Mouse (Mus musculus) limb, embryonic 14.5 days (tissue): ENCODE measurements around the gene Cdan1. TPM values are rescaled to one million over a fixed set of nuclear protein-coding genes. Genes with fewer than 3 reads are reported as not detected.

ENCODE experiments used
- ATAC-seq: fragments of 200-750 bp; cut with Nextera tagmentation; 2 replicates; pipeline ENCODE4 v1.8.0; 2017; ENCODE audit warnings: low read depth, moderate number of reproducible peaks, moderate TSS enrichment; ENCODE audit not compliant: low FRiP score
- DNase-seq: peaks from one replicate; pipeline ENCODE4 v3.0.0-alpha.2; 2015; ENCODE audit warnings: low spot score
- H3K27ac ChIP-seq: fragments of 300-500 bp; sonication (generic); replicated peaks from 2 replicates; pipeline ENCODE4 v1.5.1; 2014; ENCODE audit warnings: low read depth, mild to moderate bottlenecking, low read length, moderate library complexity, mixed read lengths
- H3K27me3 ChIP-seq: fragments of 300-500 bp; sonication (generic); 2 replicates; pipeline ENCODE4 v1.6.1; 2014; ENCODE audit warnings: low read length, mixed read lengths; ENCODE audit not compliant: control insufficient read depth, insufficient read depth
- H3K36me3 ChIP-seq: fragments of 300-500 bp; sonication (generic); 2 replicates; pipeline ENCODE4 v1.6.1; 2014; ENCODE audit warnings: mild to moderate bottlenecking, low read length, moderate library complexity, mixed read lengths; ENCODE audit not compliant: control insufficient read depth, insufficient read depth
- H3K4me1 ChIP-seq: fragments of 300-500 bp; sonication (generic); 2 replicates; pipeline ENCODE4 v1.6.1; 2014; ENCODE audit warnings: antibody characterized with exemption, low read length, mixed read lengths; ENCODE audit not compliant: control insufficient read depth, insufficient read depth
- H3K4me2 ChIP-seq: fragments of 300-500 bp; sonication (generic); replicated peaks from 2 replicates; pipeline ENCODE4 v1.6.1; 2014; ENCODE audit warnings: low read depth, mild to moderate bottlenecking, low read length, moderate library complexity; ENCODE audit not compliant: severe bottlenecking
- H3K4me3 ChIP-seq: fragments of 300-500 bp; sonication (generic); replicated peaks from 2 replicates; pipeline ENCODE4 v1.5.1; 2014; ENCODE audit warnings: low read length
- H3K9ac ChIP-seq: fragments of 300-500 bp; sonication (generic); 2 replicates; pipeline ENCODE4 v1.6.1; 2014; ENCODE audit warnings: mild to moderate bottlenecking, low read depth, low read length, moderate library complexity; ENCODE audit not compliant: severe bottlenecking
- H3K9me3 ChIP-seq: fragments of 300-500 bp; sonication (generic); 2 replicates; pipeline ENCODE4 v1.6.1; 2016; ENCODE audit warnings: low read length; ENCODE audit not compliant: control insufficient read depth
- POLR2A ChIP-seq: fragments of 200-500 bp; IDR thresholded peaks from 2 replicates; pipeline ENCODE4 v1.8.0; 2012; ENCODE audit warnings: inconsistent platforms, mild to moderate bottlenecking, moderate library complexity, borderline replicate concordance; ENCODE audit not compliant: insufficient read depth, insufficient read length; ENCODE audit errors: extremely low read depth
- WGBS: fragments of 180-500 bp; shearing (Covaris S2); extraction: QIAGEN DNeasy Blood & Tissue Kit; methylation state at CpG from one replicate; pipeline ENCODE4 v1.1.7; 2014; 5-methylcytosine and 5-hydroxymethylcytosine counted together
- polyA plus RNA-seq, 2 experiments: library from polyadenylated mRNA; depleted of rRNA in 1 of 2; stranded (reverse) in 1 of 2; unstranded in 1 of 2; fragments of >200 nt; fragmentation: Nextera tagmentation in 1 of 2; extraction: Ambion mirVana in 1 of 2; gene quantifications; 2 replicates each; pipeline versions ENCODE4 v1.2.1 to v1.2.3; 2012 to 2014

Cdan1 gene
- polyA plus RNA-seq, 2 experiments: 11.3 to 37.8 TPM

DNA sequence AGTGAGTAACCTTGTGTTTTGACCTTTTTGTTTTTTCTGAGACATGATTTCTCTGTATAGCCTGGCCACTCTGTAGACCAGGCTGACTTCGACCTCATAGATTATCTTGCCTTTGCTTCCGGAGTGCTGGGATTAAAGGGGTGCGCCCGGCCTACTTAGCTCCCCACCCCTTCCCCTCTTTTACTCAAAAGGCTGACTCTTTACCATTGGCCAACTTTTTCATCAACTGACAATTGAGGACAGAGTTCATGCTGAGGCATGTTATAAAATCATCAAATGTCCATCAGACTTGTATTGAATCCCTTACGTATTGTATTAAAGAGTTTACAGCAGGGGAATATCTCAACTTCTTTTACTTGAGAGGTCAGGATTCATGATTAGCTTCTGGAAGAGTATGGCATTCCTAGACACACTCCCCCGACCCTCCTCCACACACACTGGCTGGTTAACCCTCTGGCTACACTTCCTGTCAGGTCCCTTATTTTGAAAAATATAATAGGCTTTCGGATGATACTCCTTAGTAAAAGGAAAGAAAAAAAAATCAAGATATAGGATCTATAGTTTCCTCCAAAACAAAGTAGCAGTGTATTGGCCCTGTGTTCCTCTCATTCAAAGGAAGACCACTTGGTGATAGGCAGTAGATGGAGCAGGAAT is 117.9 kb downstream of the Cdan1 start:
- Histone ChIP-seq H3K4me2 (peak overlapping the region; percentile 96), H3K27ac (peak overlapping the region; percentile 89; the same call in 1 of the 2 replicates), H3K4me3 (peak overlapping the region; percentile 89), H3K4me1 (peaks cover 27% of the 10 kb centered on the region), H3K36me3 (peaks cover 21% of the 10 kb centered on the region), H3K27me3 (no peaks in the 10 kb centered on the region), H3K9ac (peak overlapping the region; percentile 86; the same call in 1 of the 2 replicates), H3K9me3 (no peaks in the 10 kb centered on the region)
- DNase-seq: no peak
- 49% methylated on average over 7 of the region's 7 CpGs for WGBS
- no peak for ATAC-seq
- TF ChIP-seq POLR2A: no peak

DNA sequence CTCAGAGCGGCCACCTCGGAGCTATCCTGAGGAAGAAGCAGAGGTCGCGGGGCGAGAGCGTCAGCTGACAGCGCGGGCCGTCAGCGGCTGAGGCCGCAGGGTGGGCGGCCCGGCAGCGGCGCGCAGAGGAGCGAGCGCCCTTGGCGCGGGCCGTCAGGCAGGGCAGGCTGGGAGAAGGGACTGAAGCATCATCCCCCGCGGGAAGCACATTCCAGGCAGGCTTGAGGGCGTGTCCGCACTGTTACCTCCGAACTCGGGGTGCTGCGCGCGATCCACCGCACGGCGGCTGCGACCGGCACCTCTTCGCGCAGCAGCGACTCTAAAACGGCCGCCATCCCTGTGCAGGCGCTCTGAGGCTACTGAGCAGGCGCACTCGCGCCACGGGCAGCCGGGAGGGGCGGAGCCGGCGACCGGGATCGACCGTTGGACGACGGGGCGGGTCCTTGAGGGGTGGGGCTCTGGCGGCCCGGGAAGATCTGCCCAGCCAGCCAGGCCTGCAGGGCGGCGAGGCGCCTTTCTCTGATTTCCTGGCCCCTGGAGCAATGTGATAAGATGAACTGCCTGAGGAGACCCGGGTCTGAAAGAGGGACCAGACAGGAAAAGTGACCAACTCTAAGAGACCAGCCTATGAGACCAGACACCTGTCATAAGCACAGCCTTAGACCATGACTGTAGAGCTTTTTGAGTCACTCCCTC is 118.6 kb downstream of the Cdan1 start:
- DNase-seq (peak; percentile 93), ATAC-seq (peak; percentile 98)

DNA sequence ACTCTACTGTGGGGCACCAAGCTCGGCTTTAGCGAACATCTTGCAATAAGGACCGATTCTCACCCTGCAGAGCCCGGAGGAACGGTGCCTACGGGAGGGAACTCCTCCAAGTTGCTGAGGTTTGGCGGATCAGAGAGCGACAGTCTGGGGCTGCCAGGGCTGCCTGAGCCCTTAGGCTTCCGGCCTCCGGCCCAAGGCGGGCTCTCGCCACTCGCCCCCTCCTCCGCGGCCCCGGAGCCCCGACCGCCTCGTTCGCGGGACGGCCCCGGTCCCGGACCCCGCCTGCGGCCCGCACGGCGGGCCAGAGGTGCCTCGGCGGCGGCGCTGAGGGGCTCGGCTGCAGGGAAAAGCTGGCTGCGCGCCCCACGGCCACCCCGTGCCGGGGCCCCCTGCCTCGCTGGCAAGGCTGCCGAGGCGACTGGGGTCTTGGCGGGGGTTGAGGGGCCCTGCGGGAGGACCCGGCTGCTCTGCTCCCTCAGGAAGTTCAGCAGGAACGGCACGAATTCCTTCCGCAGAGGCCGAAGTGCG is 119.2 kb downstream of the Cdan1 start:
- TF ChIP-seq POLR2A: no peak
- Histone ChIP-seq H3K4me1 (peaks cover 27% of the 10 kb centered on the region), H3K9ac (peak overlapping the region; percentile 86), H3K9me3 (no peaks in the 10 kb centered on the region), H3K27ac (peak overlapping the region; percentile 89), H3K36me3 (peaks cover 34% of the 10 kb centered on the region), H3K4me2 (peak overlapping the region; percentile 96), H3K27me3 (no peaks in the 10 kb centered on the region), H3K4me3 (peak overlapping the region; percentile 89)
- under 1% methylated on average over 31 of the region's 50 CpGs for WGBS
- no peak for DNase-seq
- no peak; the same call in 1 of the 2 replicates for ATAC-seq

More for the DNA sequence above, 118.6 kb downstream of the Cdan1 start:
- Histone ChIP-seq H3K27ac (peak overlapping the region; percentile 89), H3K4me3 (peak overlapping the region; percentile 89), H3K36me3 (peaks cover 28% of the 10 kb centered on the region), H3K4me1 (peaks cover 27% of the 10 kb centered on the region), H3K4me2 (peak overlapping the region; percentile 96), H3K9ac (peak overlapping the region; percentile 86), H3K27me3 (no peaks in the 10 kb centered on the region), H3K9me3 (no peaks in the 10 kb centered on the region)
- TF ChIP-seq POLR2A: peak; percentile 84; the same call in 1 of the 2 replicates
- 0% methylated on average over 44 of the region's 61 CpGs for WGBS

- Histone ChIP-seq H3K9me3 (no peaks in the 10 kb centered on the region), H3K9ac (peak overlapping the region; percentile 86), H3K4me3 (peak overlapping the region; percentile 89), H3K27ac (no peak overlapping the region), H3K27me3 (no peaks in the 10 kb centered on the region), H3K4me2 (peak overlapping the region; percentile 96), H3K36me3 (peaks cover 41% of the 10 kb centered on the region), H3K4me1 (peaks cover 27% of the 10 kb centered on the region)
- ATAC-seq (no peak), DNase-seq (no peak)
- WGBS: 7% methylated on average over 23 of the region's 23 CpGs
- no peak for TF ChIP-seq POLR2A
Measured at GRCm38 (mm10) chr2:120729775-120730585, 119.9 kb downstream of the Cdan1 start.

- WGBS: 84% methylated on average over 6 of the region's 6 CpGs
- Histone ChIP-seq H3K27ac (no peak overlapping the region), H3K4me1 (peaks cover 8% of the 10 kb centered on the region), H3K9ac (no peak overlapping the region), H3K27me3 (no peaks in the 10 kb centered on the region), H3K4me2 (no peak overlapping the region), H3K36me3 (peaks cover 94% of the 10 kb centered on the region), H3K4me3 (no peak overlapping the region), H3K9me3 (no peaks in the 10 kb centered on the region)
- DNase-seq: no peak
- TF ChIP-seq POLR2A: no peak
- no peak for ATAC-seq
Measured at GRCm38 (mm10) chr2:120724176-120724575, 125.8 kb downstream of the Cdan1 start.
